Mouse (Mus musculus) spleen, adult 2 months (tissue): ENCODE measurements at regions not wholly inside any gene's neighbourhood (a gene's known extent, or its start where the extent isn't known, plus 50 kb on each side); places are given as distances from the start of the nearest gene placed in this dataset.
"Not testable (repeated sequence)": the region's sequence is repeated elsewhere in the genome, so short reads cannot be mapped to it uniquely, and the experiment has no call there.

Source experiments
- CTCF ChIP-seq: fragments of 200-500 bp; IDR thresholded peaks from 2 replicates; pipeline ENCODE4 v1.5.1; 2011; ENCODE audit warnings: mild to moderate bottlenecking, inconsistent platforms; ENCODE audit not compliant: insufficient read depth, insufficient read length, insufficient replicate concordance; ENCODE audit errors: extremely low read depth
- POLR2A ChIP-seq: fragments of 200-500 bp; IDR thresholded peaks from 2 replicates; pipeline ENCODE4 v1.6.1; 2011; ENCODE audit warnings: low read depth, low read length, inconsistent platforms

DNA sequence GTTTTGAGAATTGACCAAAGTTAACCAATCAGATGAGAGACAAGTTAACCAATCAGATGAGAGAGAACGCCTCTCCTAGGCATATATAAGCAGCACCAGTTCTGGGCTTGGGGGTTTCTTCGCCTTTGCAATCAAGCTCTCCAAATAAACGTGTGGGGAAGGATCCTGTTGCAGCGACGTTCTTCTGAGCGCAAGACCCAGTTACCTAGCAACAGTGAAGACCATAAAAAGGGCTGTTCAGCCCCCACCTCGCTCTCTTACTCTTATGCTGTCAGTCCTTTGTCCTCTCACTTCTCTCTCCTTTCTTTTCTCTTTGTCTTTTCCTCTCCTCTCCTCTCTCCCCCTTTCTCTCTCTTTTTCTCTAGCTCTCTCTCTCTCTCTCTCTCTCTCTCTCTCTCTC lies 297.7 kb downstream of the Setd4 start:
- TF ChIP-seq CTCF, POLR2A: not testable (repeated sequence)
